Mouse (Mus musculus): Measurements from ENCODE around the gene Mvp. TPM values are rescaled to one million over a fixed set of nuclear protein-coding genes. Genes with fewer than 3 reads are reported as not detected.

Mvp gene
- total and polyA plus RNA-seq, 3 experiments: 115 to 172 (median 145) TPM

GRCm38 (mm10) chr7:126949793-126950646, 64.4 kb downstream of the Mvp start, which contains the start of gene Sez6l2:
Gene Sez6l2, plus strand, starts transcription at chr7:126950563.
- DNase-seq: peak; percentile 92

DNA sequence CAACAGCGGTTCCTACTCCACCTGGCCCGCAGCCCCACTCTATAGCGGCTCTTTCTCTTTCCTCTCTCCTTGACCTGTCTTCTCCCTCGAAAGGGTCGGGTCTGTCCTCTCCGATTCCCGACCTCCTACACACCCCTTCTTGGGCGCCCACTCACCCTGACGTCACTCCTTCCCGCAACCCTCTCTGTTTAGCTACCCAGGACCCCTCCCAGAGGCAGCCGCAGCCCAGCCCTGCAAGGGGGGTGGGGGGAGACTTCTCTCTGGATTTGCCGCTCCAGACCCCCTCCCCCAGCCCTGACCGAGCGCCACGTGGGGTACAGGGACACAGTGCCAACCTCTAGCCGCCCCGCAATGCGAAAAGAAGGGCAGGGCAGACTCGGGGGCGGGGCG, 65.0 kb downstream of the Mvp start, which contains the start of gene Asphd1:
TSS of gene Asphd1 (minus strand) at position 180 of the 390 bp plus-strand sequence.
- DNase-seq: no peak

GRCm38 (mm10) chr7:126948626-126949025, 65.8 kb downstream of the Mvp start:
- DNase-seq: no peak

DNA sequence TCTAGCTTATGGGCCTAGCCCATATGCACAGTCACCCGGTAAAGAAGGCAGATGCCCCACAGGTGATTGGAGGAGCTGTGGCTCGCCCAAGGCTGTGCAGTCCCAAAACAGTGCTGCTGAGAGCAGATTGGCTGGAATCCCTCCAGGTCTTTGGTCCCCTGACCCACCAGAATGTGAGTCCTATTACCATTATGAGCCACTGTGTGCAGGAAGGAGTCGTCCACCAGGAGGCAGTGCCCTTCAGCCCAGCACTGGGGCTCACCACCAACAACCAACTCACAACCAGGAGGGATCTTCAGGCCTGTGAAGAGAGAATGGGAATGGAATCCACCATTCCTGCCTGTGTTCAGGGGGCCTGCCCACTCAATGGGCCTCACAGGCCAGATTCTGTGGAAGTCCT, 67.9 kb downstream of the Mvp start:
- DNase-seq: no peak

DNA sequence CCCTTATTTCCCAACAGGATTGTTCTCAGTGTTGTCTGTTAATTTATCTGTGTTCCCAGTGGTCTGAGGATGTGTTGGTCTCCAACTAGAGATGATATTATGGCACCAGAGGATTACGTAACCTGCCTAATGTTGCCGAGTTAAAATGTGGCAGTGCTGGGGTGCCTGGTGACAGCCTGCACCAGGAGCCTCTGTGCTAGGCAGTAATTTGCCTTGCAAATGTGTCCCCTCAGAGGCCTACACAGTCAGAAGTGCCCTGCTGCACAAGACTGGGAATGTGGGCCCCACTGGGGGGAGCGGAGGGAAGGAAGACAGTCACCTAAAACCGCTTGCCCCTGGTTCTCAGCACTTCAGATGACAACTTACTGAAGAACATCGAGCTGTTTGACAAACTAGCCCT, 72.6 kb downstream of the Mvp start:
- no peak for DNase-seq

- DNase-seq: no peak
These were observed 73.2 kb downstream of the Mvp start for GRCm38 (mm10) chr7:126941171-126941570.

Small RNA genes lying within 50 kb of the gene (microRNA-seq; reads per million reads assigned to microRNA genes)
- gene Gm44343: 0 reads per million in 2 experiments

Other genes starting within 250 kb of the Mvp start
Only the 30 nearest of the 33 such genes appear.
- gene Tbx6, start 233.1 kb downstream of the Mvp start, total RNA-seq (2021): under 1 TPM; 0.31 to 0.75 TPM
- gene Tbx6, start 233.1 kb downstream of the Mvp start, polyA plus RNA-seq (2012; rRNA removed): 3.4 and 3.7 TPM in 2 replicates
- 10 to 100 TPM; 77.4 to 86.0 TPM for gene Ppp4c, start 222.1 kb downstream of the Mvp start, total RNA-seq (2021)
- gene Ppp4c, start 222.1 kb downstream of the Mvp start, polyA plus RNA-seq (2012; rRNA removed): 89.8 and 92.4 TPM in 2 replicates
- 10 to 100 TPM; 16.4 to 21.0 TPM for gene Fam57b, start 217.0 kb downstream of the Mvp start, total RNA-seq (2021)
- 27.8 and 40.9 TPM in 2 replicates for gene Fam57b, start 217.0 kb downstream of the Mvp start, polyA plus RNA-seq (2012; rRNA removed)
- gene 4930451I11Rik, start 183.0 kb downstream of the Mvp start, total RNA-seq (2021): not detected
- not detected in 2 replicates for gene 4930451I11Rik, start 183.0 kb downstream of the Mvp start, polyA plus RNA-seq (2012; rRNA removed)
- under 1 TPM; 0.40 to 0.52 TPM for gene Doc2a, start 167.2 kb downstream of the Mvp start, total RNA-seq (2021)
- gene Doc2a, start 167.2 kb downstream of the Mvp start, polyA plus RNA-seq (2012; rRNA removed): 0.52 and 0.83 TPM in 2 replicates
- 10 to 100 TPM in 1 of 2 experiments, 1 to 10 TPM in 1; 8.2 to 16.3 TPM for gene Hirip3, start 152.6 kb downstream of the Mvp start, total RNA-seq (2021)
- 1.4 and 2.9 TPM in 2 replicates for gene Hirip3, start 152.6 kb downstream of the Mvp start, polyA plus RNA-seq (2012; rRNA removed)
- 10 to 100 TPM; 42.5 to 44.5 TPM for gene Ino80e, start 152.2 kb downstream of the Mvp start, total RNA-seq (2021)
- gene Ino80e, start 152.2 kb downstream of the Mvp start, polyA plus RNA-seq (2012; rRNA removed): 73.8 and 75.0 TPM in 2 replicates
- 10 to 100 TPM; 60.6 to 66.8 TPM for gene Taok2, start 129.9 kb downstream of the Mvp start, total RNA-seq (2021)
- 136 and 169 TPM in 2 replicates for gene Taok2, start 129.9 kb downstream of the Mvp start, polyA plus RNA-seq (2012; rRNA removed)
- 10 to 100 TPM; 28.1 to 35.4 TPM for gene Tmem219, start 91.7 kb downstream of the Mvp start, total RNA-seq (2021)
- 242 and 243 TPM in 2 replicates for gene Tmem219, start 91.7 kb downstream of the Mvp start, polyA plus RNA-seq (2012; rRNA removed)
- 10 to 100 TPM; 25.9 to 26.8 TPM for gene Kctd13, start 85.7 kb downstream of the Mvp start, total RNA-seq (2021)
- gene Kctd13, start 85.7 kb downstream of the Mvp start, polyA plus RNA-seq (2012; rRNA removed): 52.0 and 52.9 TPM in 2 replicates
- 1 to 10 TPM in 1 of 2 experiments, under 1 TPM in 1; 0.66 to 2.2 TPM for gene Asphd1, start 65.0 kb downstream of the Mvp start, total RNA-seq (2021)
- gene Asphd1, start 65.0 kb downstream of the Mvp start, polyA plus RNA-seq (2012; rRNA removed): 2.0 and 2.5 TPM in 2 replicates
- gene Sez6l2, start 64.1 kb downstream of the Mvp start, total RNA-seq (2021): 100 to 1,000 TPM in 1 of 2 experiments, 10 to 100 TPM in 1; 87.4 to 126 TPM
- 33.4 and 42.4 TPM in 2 replicates for gene Sez6l2, start 64.1 kb downstream of the Mvp start, polyA plus RNA-seq (2012; rRNA removed)
- gene Cdipt, start 38.7 kb downstream of the Mvp start, total RNA-seq (2021): 100 to 1,000 TPM; 102 to 107 TPM
- 239 and 259 TPM in 2 replicates for gene Cdipt, start 38.7 kb downstream of the Mvp start, polyA plus RNA-seq (2012; rRNA removed)
- 1 to 10 TPM; 1.6 TPM for gene Cdiptos, start 38.5 kb downstream of the Mvp start, total RNA-seq (2021)
- gene Cdiptos, start 38.5 kb downstream of the Mvp start, polyA plus RNA-seq (2012; rRNA removed): 0.43 and 1.4 TPM in 2 replicates
- 1 to 10 TPM in 1 of 2 experiments, not detected in 1; 1.3 TPM for gene Pagr1b, start 1.9 kb upstream of the Mvp start, total RNA-seq (2021)
- gene Pagr1b, start 1.9 kb upstream of the Mvp start, polyA plus RNA-seq (2012; rRNA removed): 1.7 and 2.0 TPM in 2 replicates
- 10 to 100 TPM; 16.4 to 20.3 TPM for gene Pagr1a, start 2.7 kb upstream of the Mvp start, total RNA-seq (2021)
- 0.66 and 13.1 TPM in 2 replicates for gene Pagr1a, start 2.7 kb upstream of the Mvp start, polyA plus RNA-seq (2012; rRNA removed)
- 10 to 100 TPM; 19.9 to 29.2 TPM for gene Gm42742, start 6.5 kb upstream of the Mvp start, total RNA-seq (2021)
- gene Gm42742, start 6.5 kb upstream of the Mvp start, polyA plus RNA-seq (2012; rRNA removed): 13.7 and 28.4 TPM in 2 replicates
- gene Prrt2, start 6.6 kb upstream of the Mvp start, total RNA-seq (2021): 1 to 10 TPM; 1.7 to 2.0 TPM
- gene Prrt2, start 6.6 kb upstream of the Mvp start, polyA plus RNA-seq (2012; rRNA removed): 8.5 and 9.5 TPM in 2 replicates
- gene Maz, start 12.4 kb upstream of the Mvp start, total RNA-seq (2021): 100 to 1,000 TPM in 1 of 2 experiments, 10 to 100 TPM in 1; 98.7 to 114 TPM
- gene Maz, start 12.4 kb upstream of the Mvp start, polyA plus RNA-seq (2012; rRNA removed): 833 and 840 TPM in 2 replicates
- gene Kif22, start 27.9 kb upstream of the Mvp start, total RNA-seq (2021): 1 to 10 TPM; 2.1 to 2.5 TPM
- 0.64 and 0.89 TPM in 2 replicates for gene Kif22, start 27.9 kb upstream of the Mvp start, polyA plus RNA-seq (2012; rRNA removed)
- not detected for gene Zg16, start 72.7 kb upstream of the Mvp start, total RNA-seq (2021)
- 0.18 and 0.49 TPM in 2 replicates for gene Zg16, start 72.7 kb upstream of the Mvp start, polyA plus RNA-seq (2012; rRNA removed)
- gene AI467606, start 76.7 kb upstream of the Mvp start, total RNA-seq (2021): 1 to 10 TPM; 1.6 to 1.9 TPM
- gene AI467606, start 76.7 kb upstream of the Mvp start, polyA plus RNA-seq (2012; rRNA removed): 7.6 TPM in 2 replicates
- gene Qprt, start 107.6 kb upstream of the Mvp start, total RNA-seq (2021): under 1 TPM; 0.49 to 0.52 TPM
- 0.77 and 1.0 TPM in 2 replicates for gene Qprt, start 107.6 kb upstream of the Mvp start, polyA plus RNA-seq (2012; rRNA removed)
- 1 to 10 TPM in 1 of 2 experiments, under 1 TPM in 1; 0.58 to 1.0 TPM for gene Spn, start 123.2 kb upstream of the Mvp start, total RNA-seq (2021)
- gene Spn, start 123.2 kb upstream of the Mvp start, polyA plus RNA-seq (2012; rRNA removed): 1.0 and 2.0 TPM in 2 replicates
- 10 to 100 TPM; 37.6 to 67.6 TPM for gene Cd2bp2, start 181.4 kb upstream of the Mvp start, total RNA-seq (2021)
- gene Cd2bp2, start 181.4 kb upstream of the Mvp start, polyA plus RNA-seq (2012; rRNA removed): 12.7 and 13.8 TPM in 2 replicates
- gene Tbc1d10b, start 193.8 kb upstream of the Mvp start, total RNA-seq (2021): 10 to 100 TPM; 36.0 to 43.6 TPM
- gene Tbc1d10b, start 193.8 kb upstream of the Mvp start, polyA plus RNA-seq (2012; rRNA removed): 31.5 and 35.1 TPM in 2 replicates
- 1 to 10 TPM; 2.2 to 2.3 TPM for gene Mylpf, start 194.3 kb upstream of the Mvp start, total RNA-seq (2021)
- not detected in 2 replicates for gene Mylpf, start 194.3 kb upstream of the Mvp start, polyA plus RNA-seq (2012; rRNA removed)
- gene Zfp553, start 218.4 kb upstream of the Mvp start, total RNA-seq (2021): 10 to 100 TPM; 11.7 to 12.7 TPM
- 18.3 and 20.5 TPM in 2 replicates for gene Zfp553, start 218.4 kb upstream of the Mvp start, polyA plus RNA-seq (2012; rRNA removed)
- gene Sept1, start 218.5 kb upstream of the Mvp start, total RNA-seq (2021): 10 to 100 TPM in 1 of 2 experiments, 1 to 10 TPM in 1; 7.1 to 11.4 TPM
- gene Sept1, start 218.5 kb upstream of the Mvp start, polyA plus RNA-seq (2012; rRNA removed): 8.6 and 10.9 TPM in 2 replicates
- gene Zfp771, start 229.7 kb upstream of the Mvp start, total RNA-seq (2021): 10 to 100 TPM; 27.1 to 32.4 TPM
- 295 and 338 TPM in 2 replicates for gene Zfp771, start 229.7 kb upstream of the Mvp start, polyA plus RNA-seq (2012; rRNA removed)